Mouse (Mus musculus) thymus, adult 2 months (tissue): ENCODE results near the gene Rtn4rl1. TPM values are rescaled to one million over a fixed set of nuclear protein-coding genes. Genes with fewer than 3 reads are reported as not detected.

Experiments
- DNase-seq: peaks from one replicate; pipeline ENCODE4 v3.0.0; 2021
- H3K27ac ChIP-seq: fragments of 200-500 bp; 2 replicates; pipeline ENCODE4 v1.5.1; 2012; ENCODE audit warnings: low read length, control low read depth; ENCODE audit not compliant: control insufficient read depth, insufficient read depth
- H3K27me3 ChIP-seq: fragments of 200-500 bp; 2 replicates; pipeline ENCODE4 v1.6.1; 2012; ENCODE audit warnings: mild to moderate bottlenecking, low read length, moderate library complexity, mixed read lengths; ENCODE audit not compliant: control insufficient read depth, insufficient read depth
- H3K36me3 ChIP-seq: fragments of 200-500 bp; 2 replicates; pipeline ENCODE4 v1.6.1; 2012; ENCODE audit warnings: mild to moderate bottlenecking, low read length, moderate library complexity; ENCODE audit not compliant: control insufficient read depth, insufficient read depth
- H3K4me1 ChIP-seq: fragments of 200-500 bp; replicated peaks from 2 replicates; pipeline ENCODE4 v1.6.1; 2012; ENCODE audit warnings: low read length; ENCODE audit not compliant: control insufficient read depth, insufficient read depth
- H3K4me3 ChIP-seq: fragments of 200-500 bp; 2 replicates; pipeline ENCODE4 v1.5.1; 2012; ENCODE audit warnings: mild to moderate bottlenecking, low read length, control low read depth, moderate library complexity; ENCODE audit not compliant: control insufficient read depth, insufficient read depth
- CTCF ChIP-seq: fragments of 200-500 bp; IDR thresholded peaks from 2 replicates; pipeline ENCODE4 v1.5.1; 2012; ENCODE audit warnings: mild to moderate bottlenecking, control low read depth, low read length, moderate library complexity, borderline replicate concordance; ENCODE audit not compliant: control insufficient read depth, poor library complexity, insufficient read depth; ENCODE audit errors: extremely low read depth
- POLR2A ChIP-seq: fragments of 200-500 bp; IDR thresholded peaks from 2 replicates; pipeline ENCODE4 v1.6.1; 2012; ENCODE audit warnings: mild to moderate bottlenecking, low read length, control low read depth, moderate library complexity; ENCODE audit not compliant: control insufficient read depth, poor library complexity, insufficient read depth; ENCODE audit errors: extremely low read depth
- WGBS: fragments of 180-500 bp; shearing (Covaris S2); methylation state at CpG from one replicate; pipeline ENCODE4 v1.1.7; 2018; 5-methylcytosine and 5-hydroxymethylcytosine counted together
- polyA plus RNA-seq: library from polyadenylated mRNA; depleted of rRNA; stranded (reverse); fragments of >200 nt; gene quantifications from 2 replicates; pipeline ENCODE4 v1.2.3, GENCODE M21; 2012

Gene Rtn4rl1
- polyA plus RNA-seq, 1 experiment = 15.3 TPM

DNA sequence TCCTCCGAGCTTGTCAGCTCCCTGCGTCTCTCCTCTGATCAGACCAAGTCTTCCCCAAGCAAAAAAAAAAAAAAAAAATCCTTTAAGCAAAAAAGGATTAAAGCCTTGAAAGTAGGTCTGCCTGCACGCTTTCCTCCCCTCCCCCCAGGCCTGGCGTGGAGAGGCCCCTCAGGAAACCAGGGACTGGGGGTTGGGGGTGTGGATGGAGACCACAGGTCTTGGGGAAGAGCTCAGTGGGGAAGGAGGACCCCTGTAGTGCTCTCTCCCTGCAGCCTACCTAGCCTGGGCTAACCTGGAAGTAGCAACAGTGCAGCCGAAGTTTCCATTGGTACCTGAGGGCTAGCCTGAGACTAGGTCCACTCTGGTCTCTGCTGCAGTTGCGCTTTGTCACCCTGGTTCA, 17.2 kb downstream of the Rtn4rl1 start:
- WGBS = 69% methylated on average over 6 of the region's 6 CpGs
- H3K36me3 ChIP-seq = no peaks in the 10 kb centered on the region
- H3K4me1 ChIP-seq = peaks cover 42% of the 10 kb centered on the region
- H3K4me3 ChIP-seq = no peak overlapping the region
- no peaks in the 10 kb centered on the region for H3K27me3 ChIP-seq
- no peak for TF ChIP-seq CTCF
- no peak for TF ChIP-seq POLR2A
- H3K27ac ChIP-seq = no peak overlapping the region
- DNase-seq = no peak

- H3K4me3 ChIP-seq = no peak overlapping the region
- H3K36me3 ChIP-seq = no peaks in the 10 kb centered on the region
- H3K27me3 ChIP-seq = no peaks in the 10 kb centered on the region
- H3K4me1 ChIP-seq = peaks cover 34% of the 10 kb centered on the region
- 61% methylated on average over 8 of the region's 8 CpGs for WGBS
- H3K27ac ChIP-seq = no peak overlapping the region
- no peak for DNase-seq
- TF ChIP-seq POLR2A (no peak), CTCF (no peak)
Measured at GRCm38 (mm10) chr11:75212031-75212667, 18.6 kb downstream of the Rtn4rl1 start.

DNA sequence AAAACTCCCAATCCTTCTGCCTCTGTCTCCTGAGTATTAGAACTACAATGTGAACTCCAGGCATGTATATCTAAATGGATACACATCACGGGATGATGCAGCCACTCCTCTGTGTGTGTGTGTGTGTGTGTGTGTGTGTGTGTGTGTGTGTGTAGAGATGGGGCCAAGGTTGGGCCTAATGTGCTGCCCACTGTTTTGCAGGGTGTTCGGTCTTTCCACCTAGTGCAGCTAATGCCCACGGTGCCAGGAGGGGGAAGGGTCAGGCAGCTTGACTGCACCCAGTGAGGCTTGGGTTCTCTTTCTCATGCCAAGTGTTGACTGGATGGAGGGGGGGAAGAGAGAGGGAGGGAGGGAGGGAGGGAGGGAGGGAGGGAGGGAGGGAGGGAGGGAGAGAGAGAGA, 19.3 kb downstream of the Rtn4rl1 start:
- TF ChIP-seq CTCF (no peak), POLR2A (no peak)
- no peak overlapping the region for H3K4me3 ChIP-seq
- DNase-seq = no peak
- 79% methylated on average over 3 of the region's 3 CpGs for WGBS
- peaks cover 34% of the 10 kb centered on the region for H3K4me1 ChIP-seq
- H3K27ac ChIP-seq = no peak overlapping the region
- no peaks in the 10 kb centered on the region for H3K27me3 ChIP-seq
- H3K36me3 ChIP-seq = no peaks in the 10 kb centered on the region

DNA sequence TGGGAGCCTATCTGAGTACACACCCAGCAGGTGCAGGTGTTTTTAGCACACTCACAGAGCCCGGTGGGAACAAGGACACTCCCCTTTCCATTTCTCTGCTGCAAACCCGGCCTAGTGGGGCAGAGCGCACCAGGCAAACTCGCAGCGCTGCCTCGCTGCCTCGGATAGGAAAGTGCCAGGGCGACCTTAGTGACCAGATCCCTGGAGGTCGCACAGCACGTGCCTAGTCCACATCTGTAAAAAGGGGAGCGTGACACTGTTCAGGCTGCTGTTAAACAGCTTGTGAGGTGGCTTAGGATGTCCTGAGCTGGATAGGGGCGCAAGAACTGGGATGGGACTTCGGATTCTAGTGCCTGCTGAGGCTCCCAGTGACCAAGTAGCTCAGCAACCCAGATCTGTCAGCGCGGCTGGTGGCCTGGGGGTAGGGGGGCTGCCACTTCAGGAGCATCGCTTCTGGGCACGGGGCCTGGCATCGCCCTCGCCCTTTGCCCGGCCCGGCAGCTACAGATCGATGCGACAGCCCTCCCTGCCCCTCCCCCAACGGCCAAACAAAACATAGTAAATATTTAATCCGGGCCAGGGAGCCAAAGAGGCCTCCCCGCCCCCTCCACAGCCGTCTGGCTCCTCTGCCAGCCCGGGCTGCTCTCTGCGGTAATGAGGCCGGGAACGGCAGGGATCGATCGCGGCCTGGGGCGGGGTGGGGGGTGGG, 19.9 kb downstream of the Rtn4rl1 start:
- 49% methylated on average over 35 of the region's 35 CpGs for WGBS

DNA sequence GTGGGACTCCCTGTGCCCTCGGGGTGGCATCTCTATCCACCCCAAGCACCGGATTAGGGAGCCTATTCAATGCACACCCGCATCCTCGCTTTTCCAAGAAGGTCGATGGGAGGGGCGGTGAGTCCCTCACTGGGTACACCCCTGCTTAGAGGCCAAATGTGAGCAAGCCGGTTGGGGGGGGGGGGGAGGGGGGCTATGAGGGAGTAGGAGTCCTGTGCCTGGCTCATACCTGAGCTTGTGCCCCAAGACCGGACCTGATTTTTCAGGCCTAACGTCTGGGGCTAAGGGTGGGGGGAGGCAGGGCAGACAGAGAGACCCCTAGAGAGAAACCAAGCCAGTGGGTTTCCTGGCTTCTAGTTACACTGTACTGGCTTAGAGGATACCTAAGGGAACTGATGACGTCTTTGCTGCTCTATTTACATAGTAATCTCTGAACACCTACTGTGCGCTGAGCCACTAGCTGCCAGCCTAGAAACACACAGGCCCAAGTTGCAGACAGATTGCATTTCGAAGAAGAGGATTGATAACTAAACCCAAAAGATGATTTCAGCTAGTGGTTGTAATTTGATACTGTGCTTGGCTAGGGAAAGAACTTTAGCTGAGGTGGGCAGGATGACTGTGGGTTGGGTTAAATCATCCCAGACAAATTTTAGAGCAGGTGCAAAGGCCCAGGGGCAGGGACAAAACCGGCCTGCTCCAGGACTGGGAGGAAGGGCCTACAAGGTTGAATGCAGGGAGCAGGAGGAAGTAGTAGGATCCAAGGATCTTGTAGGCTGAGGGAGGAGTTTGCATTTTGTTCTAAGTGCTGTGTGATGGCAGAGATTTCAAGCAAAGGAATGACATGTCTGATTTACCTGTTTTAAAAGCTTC, 20.7 kb downstream of the Rtn4rl1 start:
- TF ChIP-seq CTCF = no peak
- no peak for TF ChIP-seq POLR2A
- 70% methylated on average over 13 of the region's 13 CpGs for WGBS
- peaks cover 32% of the 10 kb centered on the region for H3K4me1 ChIP-seq
- H3K4me3 ChIP-seq = no peak overlapping the region
- no peaks in the 10 kb centered on the region for H3K27me3 ChIP-seq
- no peak overlapping the region for H3K27ac ChIP-seq
- no peaks in the 10 kb centered on the region for H3K36me3 ChIP-seq
- no peak for DNase-seq

More for the DNA sequence above, 19.9 kb downstream of the Rtn4rl1 start:
- H3K27ac ChIP-seq = no peak overlapping the region
- no peak for DNase-seq
- H3K4me1 ChIP-seq = peaks cover 34% of the 10 kb centered on the region
- H3K27me3 ChIP-seq = no peaks in the 10 kb centered on the region
- H3K36me3 ChIP-seq = no peaks in the 10 kb centered on the region
- no peak for TF ChIP-seq CTCF
- TF ChIP-seq POLR2A = no peak
- H3K4me3 ChIP-seq = no peak overlapping the region

GRCm38 (mm10) chr11:75220115-75220514, 26.5 kb downstream of the Rtn4rl1 start:
- Histone ChIP-seq H3K27ac (no peak overlapping the region), H3K36me3 (no peaks in the 10 kb centered on the region), H3K4me1 (0 out of 2 replicates have a peak, but pooled peaks cover 3% of the 10 kb centered on the region), H3K27me3 (no peaks in the 10 kb centered on the region), H3K4me3 (no peak overlapping the region)
- TF ChIP-seq CTCF (no peak), POLR2A (no peak)
- WGBS = 81% methylated on average over 9 of the region's 9 CpGs
- DNase-seq = no peak
